Mouse (Mus musculus): ENCODE measurements around the gene Poc5. TPM values are rescaled to one million over a fixed set of nuclear protein-coding genes. Genes with fewer than 3 reads are reported as not detected.

The Poc5 gene
- 26.0 TPM for polyA plus RNA-seq (2017; shearing (Covaris generic))

GRCm38 (mm10) chr13:96388042-96388888 lies at the start of gene Poc5:
Poc5 (plus strand) TSS chr13:96388294.

Other genes starting within 250 kb of the Poc5 start
- not detected for gene Ankdd1b, start 82.9 kb downstream of the Poc5 start, polyA plus RNA-seq (2017; shearing (Covaris generic))
- gene Gm17622, start 102.4 kb downstream of the Poc5 start, polyA plus RNA-seq (2017; shearing (Covaris generic)), result not detected
- 22.6 TPM for gene Polk, start 154.3 kb downstream of the Poc5 start, polyA plus RNA-seq (2017; shearing (Covaris generic))
- gene Col4a3bp, start 154.3 kb downstream of the Poc5 start, polyA plus RNA-seq (2017; shearing (Covaris generic)), result 15.1 TPM

Data from inflammation-experienced regulatory T-cells, adult 16 weeks (primary cell).